Comparison of ENCODE assay signal across 9 mouse cellular contexts in the genomic region with DNA sequence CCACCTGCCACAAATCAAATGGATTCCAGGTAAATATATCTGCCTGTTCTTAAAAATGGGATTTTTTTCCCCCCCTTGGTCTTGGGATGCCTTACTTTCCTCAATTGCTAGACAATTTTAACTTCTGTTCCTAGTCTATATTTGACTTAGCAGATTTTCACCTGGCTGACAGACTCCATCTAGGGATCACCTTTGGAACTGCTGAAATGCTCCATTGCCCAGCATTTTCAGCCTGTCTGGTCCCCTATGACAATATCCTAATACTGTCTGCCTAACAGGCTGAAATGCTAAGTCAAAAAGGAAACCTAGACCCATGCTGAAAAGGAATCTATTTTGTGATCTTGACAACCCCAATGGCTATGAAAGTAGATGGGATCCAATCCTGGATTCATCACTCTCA. TPM values are rescaled to one million over a fixed set of nuclear protein-coding genes. Genes with fewer than 3 reads are reported as not detected.
DNase-seq lines count a peak whose midpoint lies in the region; ATAC-seq lines count a peak whose summit lies in the region.
"Had no signal": no experiment of that assay in that cellular context is flagged by ENCODE, and none has a peak within 500 bp of the region (broad histone marks: within the 10 kb centered on the region; RNA-seq: fewer than 3 reads in every experiment).

No protein-coding gene starts in this region.

- H3K9me3 ChIP-seq in hindbrain, embryonic 15.5 days = no peaks in the 10 kb centered on the region
- H3K9me3 ChIP-seq: embryonic facial prominence, embryonic 12.5 days had no signal

- H3K4me2 ChIP-seq in hindbrain, embryonic 15.5 days = no peak overlapping the region
- H3K4me2 ChIP-seq: embryonic facial prominence, embryonic 12.5 days had no signal

- no peak overlapping the region for H3K4me3 ChIP-seq in hindbrain, embryonic 15.5 days
- H3K4me3 ChIP-seq: embryonic facial prominence, embryonic 12.5 days had no signal

- H3K36me3 ChIP-seq in hindbrain, embryonic 15.5 days = no peaks in the 10 kb centered on the region; the same call in 1 of the 2 replicates
- H3K36me3 ChIP-seq: embryonic facial prominence, embryonic 12.5 days had no signal

- peak; percentile 16 for DNase-seq in layer of hippocampus, adult 11-12 months (ENCODE audit: low spot score)
- DNase-seq in layer of hippocampus, adult 9-10 months (ENCODE audit: low spot score) = no peak
- peak; percentile 11 to 14 for DNase-seq in B cell, adult 2 months
- peak; percentile 49 for DNase-seq in NIH3T3 (ENCODE audit: low read depth)
- no peak for DNase-seq in gastrocnemius, postnatal 25 days
- DNase-seq in layer of hippocampus, postnatal 36 days = no peak

- no peak overlapping the region for H3K9ac ChIP-seq in hindbrain, embryonic 15.5 days
- H3K9ac ChIP-seq: embryonic facial prominence, embryonic 12.5 days had no signal

- no peak overlapping the region for H3K27ac ChIP-seq in hindbrain, embryonic 15.5 days (replicated peaks)
- H3K27ac ChIP-seq: embryonic facial prominence, embryonic 12.5 days had no signal

- H3K27me3 ChIP-seq in hindbrain, embryonic 15.5 days = no peaks in the 10 kb centered on the region
- H3K27me3 ChIP-seq: embryonic facial prominence, embryonic 12.5 days had no signal

- no peaks in the 10 kb centered on the region for H3K4me1 ChIP-seq in hindbrain, embryonic 15.5 days (replicated peaks)
- H3K4me1 ChIP-seq: embryonic facial prominence, embryonic 12.5 days had no signal

- ATAC-seq in hindbrain, embryonic 15.5 days (ENCODE audit: low FRiP score, low read depth) = 0 out of 2 replicates have a peak, but pooled peaks have one; percentile 48
- peak; percentile 52; the same call in 1 of the 2 replicates for ATAC-seq in megakaryocyte-erythroid progenitor cell, adult 5-6 weeks (replicated peaks; ENCODE audit: low FRiP score, low TSS enrichment, poor library complexity, severe bottlenecking)

RNA-seq across cellular contexts. Expression of gene Cfap300, which starts 31.7 kb away (rescaled TPM):
- polyA plus RNA-seq in hindbrain, embryonic 15.5 days (2015; fragmentation: Nextera tagmentation; extraction: Ambion mirVana) = 16.0 and 16.7 TPM in 2 replicates
- not detected in 2 replicates for total RNA-seq in megakaryocyte-erythroid progenitor cell, adult 5-6 weeks (2014; fragmentation: Nextera tagmentation)
- total RNA-seq in megakaryocyte-erythroid progenitor cell, adult 5-6 weeks (2017) = 1.9 TPM in 1 of 2 replicates, not detected in the other
- total RNA-seq in gastrocnemius, postnatal 25 days (2021) = under 1 TPM; 0.40 to 0.51 TPM
- total RNA-seq in layer of hippocampus, postnatal 36 days (2021) = 10 to 100 TPM; 10.1 to 11.9 TPM

RNA-seq across cellular contexts. Expression of gene Cep126, which starts 59.7 kb away (rescaled TPM):
- polyA plus RNA-seq in hindbrain, embryonic 15.5 days (2015; fragmentation: Nextera tagmentation; extraction: Ambion mirVana) = 3.1 and 4.0 TPM in 2 replicates
- 2.4 and 2.7 TPM in 2 replicates for total RNA-seq in megakaryocyte-erythroid progenitor cell, adult 5-6 weeks (2014; fragmentation: Nextera tagmentation)
- 3.1 TPM in 1 of 2 replicates, not detected in the other for total RNA-seq in megakaryocyte-erythroid progenitor cell, adult 5-6 weeks (2017)
- under 1 TPM; 0.40 to 0.67 TPM for total RNA-seq in gastrocnemius, postnatal 25 days (2021)
- total RNA-seq in layer of hippocampus, postnatal 36 days (2021) = 10 to 100 TPM; 17.8 to 17.9 TPM

Comparison
In these comparisons a context has a peak if more than half of its experiments do, and no peak if none do; other contexts are left out.
1. DNase-seq: peak in layer of hippocampus, adult 11-12 months (single experiment), B cell, adult 2 months (2 of 2) and NIH3T3 (single experiment); none in layer of hippocampus, adult 9-10 months (single experiment), gastrocnemius, postnatal 25 days (single experiment) and layer of hippocampus, postnatal 36 days (0 of 2).
2. RNA of gene Cep126, which starts 59.7 kb away (total RNA-seq): 17.8 to 17.9 TPM in layer of hippocampus, postnatal 36 days; 2.4 to 3.1 TPM in megakaryocyte-erythroid progenitor cell, adult 5-6 weeks and 0.40 to 0.67 TPM in gastrocnemius, postnatal 25 days; every median in the first group is over 4 times any median in the second.